Mouse (Mus musculus): ENCODE results near the gene Egr4. TPM values are rescaled to one million over a fixed set of nuclear protein-coding genes. Genes with fewer than 3 reads are reported as not detected.

The Egr4 gene
- total RNA-seq, 2 experiments from 2014 or later: 52.1 to 74.8 TPM

DNA sequence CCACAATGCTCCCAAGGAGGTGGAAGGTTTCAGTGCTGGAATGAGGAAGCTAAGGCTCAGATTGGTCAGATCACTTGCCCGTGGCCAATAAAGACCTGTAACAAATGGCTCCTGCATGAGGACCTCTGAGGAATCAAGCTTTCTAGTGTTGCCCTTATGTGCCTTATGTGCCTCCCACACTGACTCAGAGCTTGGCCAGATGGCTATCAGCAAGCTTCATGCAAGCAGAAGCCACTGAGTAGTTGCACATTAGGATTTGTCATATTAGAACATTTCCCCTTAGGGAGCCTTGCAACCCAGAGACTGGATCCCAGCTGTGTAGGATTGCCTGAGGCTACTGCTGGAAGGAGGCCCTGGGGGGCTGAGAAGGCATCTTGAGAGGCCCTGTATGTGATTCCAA, 13.0 kb downstream of the Egr4 start:
- no peak for DNase-seq (ENCODE audit: low spot score in 2 of 2)

DNA sequence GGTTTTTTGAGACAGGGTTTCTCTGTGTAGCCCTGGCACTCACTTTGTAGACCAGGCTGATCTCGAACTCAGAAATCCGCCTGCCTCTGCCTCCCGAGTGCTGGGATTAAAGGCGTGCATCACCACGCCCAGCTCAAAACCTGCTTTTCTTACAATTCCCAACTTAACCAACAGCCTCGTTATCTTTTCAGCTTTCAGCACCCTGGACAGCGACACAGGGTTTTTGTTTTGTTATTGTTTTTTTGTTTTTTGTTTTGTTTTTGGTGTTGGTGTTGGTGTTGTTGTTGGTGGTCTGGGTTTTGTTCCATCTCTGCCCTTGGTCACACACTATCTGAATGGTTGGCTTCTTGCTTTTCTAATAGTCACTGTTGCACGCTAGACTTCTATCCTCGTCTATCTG, 15.2 kb downstream of the Egr4 start:
- DNase-seq (ENCODE audit: low spot score in 2 of 2): no peak

DNA sequence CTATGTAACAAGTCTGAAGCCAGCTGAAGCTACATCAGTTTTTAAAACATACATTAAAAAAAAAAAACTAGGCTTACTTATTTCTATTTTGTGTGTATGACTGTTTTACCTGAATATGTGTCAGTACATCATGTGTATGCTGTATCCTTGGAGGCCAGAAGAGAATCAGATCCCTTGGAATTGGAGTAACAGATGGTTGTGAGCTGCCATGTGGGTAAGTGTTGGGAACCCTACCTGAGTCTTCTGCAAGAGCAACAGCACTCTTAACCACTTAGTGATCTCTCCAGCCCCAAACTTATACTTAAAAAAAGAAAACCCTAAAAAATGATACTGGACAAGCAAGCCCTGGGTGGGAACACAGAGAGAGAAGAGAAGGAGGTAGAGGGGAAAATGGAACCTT, 16.4 kb downstream of the Egr4 start:
- no peak for DNase-seq (ENCODE audit: low spot score in 2 of 2)

DNA sequence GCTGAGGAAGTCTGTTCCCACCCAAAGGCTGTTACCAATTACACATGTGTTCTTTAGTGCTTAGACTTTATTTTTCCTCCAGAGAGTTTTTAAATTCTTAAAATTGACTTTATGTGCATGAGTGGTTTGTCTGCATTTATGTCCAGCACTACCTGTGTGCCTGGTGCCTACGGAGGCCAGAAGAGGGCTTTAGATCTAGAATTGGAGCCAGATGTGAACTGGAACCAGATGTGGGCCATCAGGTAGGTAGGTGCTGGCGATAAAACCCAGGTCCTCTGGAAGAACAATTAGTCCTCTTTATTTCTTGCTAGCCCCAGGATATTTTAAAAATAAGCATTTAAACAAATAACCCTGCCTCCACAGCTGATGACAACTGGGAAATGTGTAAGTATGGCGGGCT, 21.8 kb downstream of the Egr4 start:
- DNase-seq (ENCODE audit: low spot score in 2 of 2): no peak

DNA sequence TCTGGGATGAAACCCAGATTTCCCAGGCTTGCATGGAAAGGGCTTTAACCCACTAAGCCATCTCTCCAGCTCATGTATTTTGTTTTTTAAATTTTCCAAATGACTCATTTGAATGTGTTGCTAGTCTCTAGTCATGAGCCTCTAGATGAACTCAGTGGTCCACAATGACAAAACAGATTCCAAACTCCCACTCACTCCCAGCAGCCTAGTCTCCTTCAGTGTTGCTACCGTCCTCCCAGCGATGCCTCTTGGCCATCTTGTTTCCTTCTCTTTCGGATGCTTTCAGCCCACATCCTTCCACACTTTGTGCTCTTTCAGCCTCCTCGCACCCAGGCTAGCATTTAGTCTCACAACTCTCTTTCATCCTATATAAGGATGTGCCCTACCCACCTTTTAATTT, 23.1 kb downstream of the Egr4 start:
- DNase-seq (ENCODE audit: low spot score in 2 of 2): no peak

DNA sequence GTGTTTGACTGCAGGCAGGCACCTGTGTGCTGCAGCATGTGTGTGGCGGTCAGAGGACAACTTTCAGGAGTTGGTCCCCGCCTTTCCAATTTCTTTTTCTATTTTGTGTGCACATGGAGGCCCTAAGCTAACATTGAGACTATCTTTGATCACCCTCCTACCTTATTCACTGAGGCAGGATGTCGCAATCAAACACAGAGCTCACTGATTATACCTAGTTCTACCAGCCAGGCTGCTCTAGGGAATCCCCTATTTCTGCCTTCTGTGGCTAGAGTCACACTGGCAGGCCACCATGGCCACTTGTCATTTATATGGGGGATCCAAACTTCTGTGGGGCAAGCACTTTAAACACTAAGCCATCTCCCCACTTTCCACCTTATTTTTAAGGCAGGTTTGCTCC, 23.7 kb downstream of the Egr4 start:
- no peak for DNase-seq (ENCODE audit: low spot score in 2 of 2)

DNA sequence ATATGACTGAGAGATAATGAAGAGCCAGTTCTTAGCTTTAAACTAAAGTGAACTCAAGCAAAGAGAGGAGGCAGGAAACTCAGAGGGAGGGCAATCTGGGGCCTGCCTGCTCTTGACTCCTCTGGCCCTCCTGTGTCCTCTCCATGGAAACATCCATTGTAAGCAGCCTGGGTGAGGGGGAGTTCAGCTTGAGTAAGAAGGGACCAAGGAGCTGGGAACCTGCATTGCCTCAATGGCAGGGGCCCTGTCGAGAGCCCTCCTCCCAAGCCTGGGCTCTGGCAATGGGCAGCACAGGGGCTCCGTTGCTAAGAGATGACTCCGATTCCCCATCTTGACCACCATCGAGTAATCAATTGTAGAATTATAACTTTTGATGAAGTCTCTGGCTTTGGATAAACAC, 24.9 kb downstream of the Egr4 start:
- DNase-seq (ENCODE audit: low spot score in 2 of 2): no peak

DNA sequence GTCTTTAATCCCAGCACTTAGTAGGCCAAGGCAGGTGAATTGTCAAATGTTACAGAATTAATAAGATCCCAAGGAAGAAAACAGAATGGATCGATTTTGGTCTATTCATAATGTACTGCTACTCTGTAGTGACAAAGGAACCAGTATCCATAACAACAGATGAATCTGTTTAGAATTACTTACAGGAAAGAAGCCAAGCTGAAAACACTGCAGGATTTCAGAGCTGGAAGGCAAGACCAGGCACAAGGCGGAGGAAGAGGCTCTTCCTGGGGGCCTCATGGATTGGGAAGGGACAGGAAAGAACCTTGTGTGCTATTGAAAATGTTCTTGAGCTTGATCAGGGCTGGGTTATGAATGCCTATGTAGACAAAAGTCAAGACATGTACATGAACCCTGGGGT, 27.7 kb downstream of the Egr4 start:
- DNase-seq (ENCODE audit: low spot score in 2 of 2): no peak

DNA sequence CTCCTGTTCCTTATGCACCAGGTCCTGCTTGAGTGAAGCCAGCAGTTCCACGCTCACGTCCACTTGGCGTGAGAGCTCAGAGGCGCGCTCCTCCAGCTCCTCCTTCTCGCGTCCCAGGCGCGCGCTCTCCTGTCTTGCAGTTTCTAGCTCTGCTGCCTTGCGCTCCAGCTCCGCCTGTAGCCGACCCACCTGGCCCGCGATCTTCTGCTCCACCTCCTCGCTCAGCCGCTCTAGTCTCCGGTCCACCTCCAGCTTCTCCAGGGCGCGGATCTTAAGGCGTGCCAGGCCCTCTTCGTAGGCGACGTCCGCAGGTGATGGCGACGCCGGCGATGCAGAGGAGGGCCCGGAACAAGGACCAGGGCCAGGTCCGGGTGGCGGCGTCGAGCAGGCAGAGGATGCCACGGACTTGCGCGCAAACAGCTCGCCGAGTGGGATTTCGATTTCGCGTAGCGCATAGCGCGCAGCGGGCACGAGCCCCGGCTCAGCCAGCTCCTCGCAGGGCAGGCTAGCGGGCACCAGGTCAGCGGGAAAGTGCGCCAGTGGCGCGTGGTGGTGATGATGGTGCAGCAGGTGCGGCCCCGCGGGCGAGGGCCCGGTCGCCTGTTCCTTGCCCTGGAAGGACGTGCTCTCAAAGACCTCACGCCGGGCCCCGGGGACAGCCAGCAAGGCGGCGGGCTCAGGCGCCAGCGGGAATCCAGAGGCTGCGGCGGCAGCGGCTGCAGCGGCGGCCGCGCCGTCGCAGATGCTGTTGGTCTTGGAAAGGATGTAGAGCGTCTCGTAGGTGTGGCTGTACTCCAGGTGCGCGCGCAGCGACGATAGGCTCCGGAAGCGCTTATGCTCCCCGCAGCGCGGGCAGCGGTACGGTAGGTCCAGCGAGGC, 29.3 kb downstream of the Egr4 start:
- peak; percentile 39 to 54 for DNase-seq (ENCODE audit: low spot score in 2 of 2)

DNA sequence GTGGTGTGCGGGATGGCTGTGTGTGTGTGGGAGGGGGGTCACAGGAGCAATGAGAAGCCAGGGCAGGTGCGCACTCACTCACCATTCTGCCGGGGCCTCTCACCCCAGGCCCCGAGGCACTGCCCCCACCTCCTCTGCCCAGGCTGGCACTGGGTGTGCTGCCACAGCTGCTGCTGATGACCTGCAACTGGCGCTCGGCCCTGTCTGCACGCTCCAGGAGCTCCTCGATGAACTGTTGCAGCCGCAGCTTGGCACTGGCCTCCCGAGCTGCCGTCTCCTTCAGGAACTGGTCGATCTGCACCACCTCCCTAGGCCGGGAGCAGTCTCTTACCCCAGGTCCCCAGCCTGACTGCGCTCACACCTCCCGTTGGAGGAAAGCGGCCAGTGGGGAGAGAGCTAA, 32.7 kb downstream of the Egr4 start:
- DNase-seq (ENCODE audit: low spot score in 2 of 2): no peak

DNA sequence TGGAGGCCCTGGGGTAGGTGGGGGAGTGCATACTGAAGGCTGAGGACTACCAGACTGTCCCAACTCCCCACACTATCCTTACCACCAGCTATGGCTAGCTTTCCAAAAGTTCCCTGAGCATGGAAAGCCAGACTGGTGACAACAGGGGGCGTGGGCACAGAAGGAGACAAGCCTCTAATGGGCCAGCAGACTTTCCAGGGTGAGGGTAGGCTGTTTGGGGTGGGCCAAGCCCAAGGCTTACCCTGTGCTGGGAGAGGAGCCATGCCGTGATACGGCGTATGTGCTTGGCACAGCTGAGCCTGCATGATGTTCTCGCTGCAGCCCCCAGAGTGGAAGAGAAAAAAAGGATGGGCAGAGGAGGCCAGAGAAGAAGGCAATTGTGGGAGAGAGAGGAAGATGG, 33.4 kb downstream of the Egr4 start:
- DNase-seq (ENCODE audit: low spot score in 2 of 2): no peak

DNA sequence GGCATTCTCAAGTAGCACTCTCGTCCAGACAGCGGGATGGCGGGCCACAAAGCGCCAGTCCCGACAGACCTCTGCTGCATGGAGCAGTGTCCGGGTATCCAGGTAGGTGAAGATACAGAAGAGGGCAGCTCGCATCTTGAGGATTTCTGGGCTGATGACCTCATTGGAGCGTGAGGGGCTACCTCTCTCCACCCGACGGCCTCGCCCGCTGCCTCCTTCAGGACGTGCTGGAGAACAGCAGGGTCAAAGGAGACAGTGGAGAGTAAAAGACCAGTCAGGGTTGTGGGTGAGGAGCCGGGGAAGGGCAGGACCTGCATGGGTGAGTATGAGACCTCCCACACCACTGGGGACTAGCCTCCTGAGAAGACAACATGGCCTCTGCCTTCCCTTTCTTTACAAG, 35.0 kb downstream of the Egr4 start:
- no peak for DNase-seq (ENCODE audit: low spot score in 2 of 2)

DNA sequence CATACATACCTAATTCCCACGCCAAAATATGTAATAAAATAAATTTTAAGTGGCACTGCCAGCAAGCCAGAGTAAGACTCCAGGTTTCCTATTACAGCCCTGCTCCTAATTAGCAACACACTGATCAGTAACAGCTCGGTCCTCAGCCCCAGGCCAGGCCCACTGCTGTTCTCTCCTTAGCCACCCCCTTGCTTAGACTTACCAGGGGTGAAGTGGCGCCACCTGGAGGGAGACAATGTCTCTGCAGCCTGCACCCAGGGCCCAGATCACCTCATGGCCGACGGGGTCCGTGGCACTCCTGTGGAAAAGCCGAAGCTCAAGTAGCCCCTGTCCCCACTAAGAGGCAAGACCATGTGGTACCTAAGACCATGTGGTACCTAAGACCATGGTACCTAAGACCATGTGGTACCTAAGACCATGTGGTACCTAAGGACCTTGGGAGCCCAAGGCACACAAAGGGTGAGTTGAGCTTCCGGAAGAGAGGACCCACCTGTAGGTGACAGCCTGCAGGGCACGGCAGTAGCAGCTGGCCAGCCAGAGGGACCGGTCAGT, 35.9 kb downstream of the Egr4 start:
- DNase-seq (ENCODE audit: low spot score in 2 of 2): no peak

DNA sequence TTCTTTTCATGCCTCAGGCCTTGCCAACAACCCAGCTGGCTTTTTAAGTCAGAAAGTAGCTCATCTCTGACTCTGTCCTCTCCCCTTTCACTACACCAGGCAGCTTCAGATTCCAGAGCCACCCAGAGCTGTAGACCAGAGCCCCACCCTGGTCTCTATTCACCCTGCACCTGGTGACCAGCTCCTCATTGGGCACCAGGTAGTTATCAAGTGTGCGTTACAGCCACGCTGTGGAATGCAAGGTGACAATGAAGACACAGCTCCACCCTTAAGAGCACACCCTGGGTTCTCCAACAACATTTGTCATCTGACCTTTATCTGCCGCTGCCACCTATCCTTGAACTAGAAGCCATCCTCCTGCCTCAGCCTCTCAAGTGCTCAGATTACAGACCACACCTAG, 37.8 kb downstream of the Egr4 start:
- DNase-seq (ENCODE audit: low spot score in 2 of 2): no peak

DNA sequence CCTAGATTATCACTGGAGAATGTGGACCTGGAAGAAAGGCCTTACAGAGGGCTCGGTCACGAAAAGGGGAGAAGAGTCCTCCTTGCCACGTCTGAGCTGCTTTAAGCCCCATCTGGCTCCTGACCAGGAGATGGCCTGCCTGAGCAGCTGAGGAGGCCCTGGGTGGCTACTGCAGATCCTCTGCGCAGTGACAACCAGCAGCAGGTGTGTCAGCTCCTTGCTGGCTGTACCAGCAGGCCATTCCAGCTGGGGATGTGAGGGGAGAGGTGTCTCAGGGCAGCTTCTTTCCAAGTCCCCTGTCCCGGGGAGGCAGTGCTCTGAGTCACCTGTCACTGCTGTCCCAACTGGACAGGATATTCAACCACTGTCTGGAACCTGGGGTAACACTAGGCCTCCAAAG, 40.8 kb downstream of the Egr4 start:
- DNase-seq (ENCODE audit: low spot score in 2 of 2): no peak

DNA sequence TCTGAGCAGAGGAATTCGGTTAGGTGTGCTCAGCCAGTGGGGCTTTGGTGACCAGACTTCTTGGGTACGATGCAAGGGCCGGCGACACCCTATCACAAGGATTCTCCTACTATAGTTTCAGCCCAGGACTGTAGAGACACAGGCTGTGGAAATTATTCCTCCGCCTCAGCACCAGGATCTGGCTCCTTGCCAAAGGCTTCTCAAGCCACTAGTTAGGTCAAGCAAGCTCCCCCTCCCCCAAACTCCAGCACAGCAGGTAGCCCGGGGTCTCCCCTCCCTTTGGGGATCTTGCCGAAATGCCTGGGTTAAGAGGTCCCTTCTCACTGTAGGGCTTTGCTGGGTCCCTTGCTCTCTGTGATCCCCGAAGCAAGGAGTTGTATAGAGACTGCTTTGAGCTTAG, 41.4 kb downstream of the Egr4 start:
- DNase-seq (ENCODE audit: low spot score in 2 of 2): no peak

DNA sequence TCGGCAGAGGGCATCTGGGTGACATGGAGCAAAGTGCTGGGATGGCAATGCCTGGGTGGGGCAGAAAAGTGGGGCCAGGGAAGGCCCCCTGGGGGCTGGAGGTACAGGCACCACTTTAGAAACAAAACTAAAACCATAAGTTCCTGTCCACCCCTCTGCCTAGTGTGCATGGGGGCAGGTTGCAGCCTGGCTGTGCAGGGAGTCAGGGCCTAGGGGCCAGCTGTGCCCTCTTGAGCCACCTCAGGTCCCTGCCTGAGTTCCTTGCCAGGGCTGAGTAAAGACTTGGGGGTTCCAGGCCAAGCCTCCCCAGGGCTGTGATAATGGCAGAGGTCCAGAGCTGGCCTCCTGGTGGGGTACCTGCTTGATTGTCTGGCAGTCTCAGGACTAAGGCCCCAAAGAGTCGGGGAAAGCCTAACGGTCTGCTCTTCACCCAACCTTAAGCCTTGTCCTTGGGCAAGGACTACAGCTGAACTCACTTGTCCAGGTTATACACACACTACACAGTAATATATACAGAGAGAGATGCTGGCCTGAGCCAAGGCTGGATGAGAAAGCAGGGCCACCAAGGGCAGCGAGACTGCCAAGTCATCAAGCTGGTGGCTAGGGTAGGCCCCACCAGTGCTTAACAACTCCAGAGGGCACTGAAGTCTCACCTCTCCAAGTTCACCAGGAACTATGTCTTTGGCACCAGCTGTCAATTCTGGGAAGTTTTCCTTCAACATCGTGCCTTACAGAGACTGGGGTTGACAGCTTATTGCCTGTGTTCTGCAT, 43.5 kb downstream of the Egr4 start:
- DNase-seq (ENCODE audit: low spot score in 2 of 2): no peak

DNA sequence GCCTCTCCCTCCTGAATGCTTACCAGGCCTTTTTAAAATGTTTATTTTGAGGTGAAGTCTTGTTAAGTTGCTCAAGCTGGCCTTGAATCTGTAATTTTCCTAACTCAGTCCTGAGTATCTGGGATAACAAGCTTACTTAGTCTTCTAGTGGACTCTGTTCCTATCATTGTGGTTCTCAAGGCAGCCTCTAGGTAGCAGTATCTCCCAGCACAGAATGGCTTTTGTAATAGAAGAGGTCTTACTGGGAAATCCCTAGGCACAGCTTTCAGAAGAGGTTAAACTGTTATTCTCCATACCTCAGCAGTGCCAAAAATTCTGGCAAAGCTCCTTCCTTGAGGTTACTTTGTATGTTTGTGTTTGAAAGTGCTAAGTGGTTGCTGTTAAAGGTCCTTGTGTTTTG, 48.0 kb downstream of the Egr4 start:
- DNase-seq (ENCODE audit: low spot score in 2 of 2): no peak

Data from left cerebral cortex, adult 18-20 months (tissue).